Mouse (Mus musculus): ENCODE data around the gene Mindy4.
"Not testable (repeated sequence)": the region's sequence is repeated elsewhere in the genome, so short reads cannot be mapped to it uniquely, and the experiment has no call there.

The Mindy4 gene

GRCm38 (mm10) chr6:55202913-55203910, at the start of gene Mindy4:
Gene Mindy4 (plus strand): TSS chr6:55203383.
- peak; percentile 88 for DNase-seq (ENCODE audit: low read depth)

GRCm38 (mm10) chr6:55159256-55159655, 43.9 kb upstream of the Mindy4 start:
- DNase-seq (ENCODE audit: low read depth), result no peak

GRCm38 (mm10) chr6:55161311-55161761, 41.8 kb upstream of the Mindy4 start:
- no peak for DNase-seq (ENCODE audit: low read depth)

GRCm38 (mm10) chr6:55163046-55163584, 40.1 kb upstream of the Mindy4 start:
- DNase-seq (ENCODE audit: low read depth), result no peak

GRCm38 (mm10) chr6:55166777-55167463, 36.3 kb upstream of the Mindy4 start:
- peak; percentile 39 for DNase-seq (ENCODE audit: low read depth)

- DNase-seq (ENCODE audit: low read depth), result no peak
Measured at GRCm38 (mm10) chr6:55169818-55170217, 33.4 kb upstream of the Mindy4 start.

GRCm38 (mm10) chr6:55171638-55172037, 31.5 kb upstream of the Mindy4 start:
- no peak for DNase-seq (ENCODE audit: low read depth)

- DNase-seq (ENCODE audit: low read depth), result no peak
Measured at GRCm38 (mm10) chr6:55173171-55173570, 30.0 kb upstream of the Mindy4 start.

GRCm38 (mm10) chr6:55173941-55174349, 29.2 kb upstream of the Mindy4 start:
- DNase-seq (ENCODE audit: low read depth), result no peak

- DNase-seq (ENCODE audit: low read depth), result no peak
Measured at GRCm38 (mm10) chr6:55174741-55175181, 28.4 kb upstream of the Mindy4 start, which contains the start of gene Inmt. Gene Inmt (minus strand): TSS chr6:55175043.

- no peak for DNase-seq (ENCODE audit: low read depth)
Measured at GRCm38 (mm10) chr6:55175456-55175855, 27.7 kb upstream of the Mindy4 start.

- DNase-seq (ENCODE audit: low read depth), result no peak
Measured at GRCm38 (mm10) chr6:55175892-55176291, 27.3 kb upstream of the Mindy4 start.

GRCm38 (mm10) chr6:55177060-55177732, 26.0 kb upstream of the Mindy4 start:
- DNase-seq (ENCODE audit: low read depth), result no peak

GRCm38 (mm10) chr6:55179560-55179959, 23.6 kb upstream of the Mindy4 start:
- peak; percentile 35 for DNase-seq (ENCODE audit: low read depth)

GRCm38 (mm10) chr6:55182655-55183430, 20.3 kb upstream of the Mindy4 start:
- DNase-seq (ENCODE audit: low read depth), result no peak

- not testable (repeated sequence) for DNase-seq (ENCODE audit: low read depth)
Measured at GRCm38 (mm10) chr6:55187827-55188226, 15.4 kb upstream of the Mindy4 start.

GRCm38 (mm10) chr6:55189406-55189805, 13.8 kb upstream of the Mindy4 start:
- DNase-seq (ENCODE audit: low read depth), result no peak

GRCm38 (mm10) chr6:55191537-55191936, 11.6 kb upstream of the Mindy4 start:
- no peak for DNase-seq (ENCODE audit: low read depth)

- no peak for DNase-seq (ENCODE audit: low read depth)
Measured at GRCm38 (mm10) chr6:55193171-55193570, 10.0 kb upstream of the Mindy4 start.

- no peak for DNase-seq (ENCODE audit: low read depth)
Measured at GRCm38 (mm10) chr6:55199047-55199446, 4.1 kb upstream of the Mindy4 start.

- DNase-seq (ENCODE audit: low read depth), result no peak
Measured at GRCm38 (mm10) chr6:55203931-55204330, 748 bp downstream of the Mindy4 start.
